Mouse (Mus musculus) megakaryocyte progenitor cell, adult 5-6 weeks (primary cell): ENCODE results near the gene Ago4. TPM values are rescaled to one million over a fixed set of nuclear protein-coding genes. Genes with fewer than 3 reads are reported as not detected.
"Not testable (repeated sequence)": the region's sequence is repeated elsewhere in the genome, so short reads cannot be mapped to it uniquely, and the experiment has no call there.

Source experiments
- ATAC-seq: replicated peaks from 2 replicates; pipeline ENCODE4 v1.8.0; 2016; ENCODE audit warnings: mild to moderate bottlenecking, moderate TSS enrichment, inconsistent platforms; ENCODE audit not compliant: poor library complexity
- total RNA-seq, 2 experiments: library from RNA; stranded (forward) in 1 of 2; stranded (reverse) in 1 of 2; fragments of 157-497, 149-512 nt in 1 of 2; fragments of 200-1000 nt in 1 of 2; gene quantifications; 2 replicates each; pipeline versions ENCODE4 v1.2.3 to v1.2.4; 2015 to 2017

The Ago4 gene
- total RNA-seq (2015): 2.0 and 2.1 TPM in 2 replicates
- 3.2 and 4.9 TPM in 2 replicates for total RNA-seq (2017)

- peak; percentile 50 for ATAC-seq
These were observed at the start of gene Ago4 for GRCm38 (mm10) chr4:126532827-126533728. Ago4 (minus strand) TSS chr4:126533472.

DNA sequence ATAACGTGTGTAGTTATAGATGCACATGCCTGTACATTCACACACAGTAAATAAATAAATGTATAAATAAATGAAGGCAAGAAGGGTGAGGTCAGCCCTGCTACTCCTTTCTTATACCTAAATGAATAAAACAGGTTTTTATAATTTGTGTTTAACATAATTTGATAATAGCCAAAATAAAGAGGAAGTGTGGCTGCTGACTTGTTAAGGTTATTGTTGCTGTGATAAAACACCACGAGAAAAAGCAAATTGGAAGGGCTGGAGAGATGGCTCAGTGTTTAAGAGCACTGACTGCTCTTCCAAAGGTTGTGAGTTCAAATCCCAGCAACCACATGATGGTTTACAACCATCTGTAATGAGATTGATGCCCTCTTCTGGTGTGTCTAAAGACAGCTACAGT lies 45.8 kb upstream of the Ago4 start:
- ATAC-seq: no peak

GRCm38 (mm10) chr4:126577920-126578319 lies 44.6 kb upstream of the Ago4 start:
- peak; percentile 70 for ATAC-seq

- ATAC-seq: no peak
These were observed 43.0 kb upstream of the Ago4 start for GRCm38 (mm10) chr4:126576281-126576680.

DNA sequence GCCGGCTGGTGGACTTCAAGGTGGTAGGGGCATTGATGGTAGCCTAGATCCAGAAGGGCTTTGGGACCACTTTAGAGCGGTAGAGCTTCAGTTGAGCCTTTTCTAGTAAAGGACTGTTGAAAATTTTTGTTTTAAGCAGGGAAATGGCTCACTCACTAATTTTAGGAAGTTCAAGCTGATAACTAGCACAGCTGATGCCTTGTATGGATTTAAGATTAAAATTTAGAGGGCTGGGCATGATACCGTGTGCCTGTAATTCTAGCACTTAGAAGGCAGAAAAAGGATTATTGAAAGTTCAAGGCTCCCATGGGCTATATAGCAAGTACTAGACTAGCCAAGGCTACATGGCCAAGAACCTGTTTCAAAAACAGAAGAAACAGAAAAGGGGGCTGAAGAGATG lies 36.5 kb upstream of the Ago4 start:
- no peak for ATAC-seq

DNA sequence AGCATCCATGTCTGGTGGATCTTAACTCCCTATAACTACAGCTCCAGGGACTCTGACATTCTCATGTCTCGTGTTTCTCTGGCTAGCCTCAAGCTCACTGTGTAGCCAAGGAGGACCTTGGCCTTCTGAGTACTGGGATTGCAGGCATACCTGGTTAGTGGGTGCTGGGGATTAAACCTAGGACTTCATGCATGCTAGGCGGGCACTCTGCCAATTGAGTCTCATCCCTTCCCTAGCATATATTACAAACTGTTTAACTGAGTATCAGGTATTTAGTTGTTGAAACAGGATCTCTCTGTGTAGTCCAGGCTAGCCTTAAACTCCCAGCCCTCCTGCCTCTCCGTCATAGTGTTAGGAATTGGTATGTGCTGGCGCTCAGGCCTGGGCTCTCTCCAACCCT lies 34.0 kb upstream of the Ago4 start:
- ATAC-seq: no peak

- ATAC-seq: no peak
These were observed 30.5 kb upstream of the Ago4 start for GRCm38 (mm10) chr4:126563798-126564197.

DNA sequence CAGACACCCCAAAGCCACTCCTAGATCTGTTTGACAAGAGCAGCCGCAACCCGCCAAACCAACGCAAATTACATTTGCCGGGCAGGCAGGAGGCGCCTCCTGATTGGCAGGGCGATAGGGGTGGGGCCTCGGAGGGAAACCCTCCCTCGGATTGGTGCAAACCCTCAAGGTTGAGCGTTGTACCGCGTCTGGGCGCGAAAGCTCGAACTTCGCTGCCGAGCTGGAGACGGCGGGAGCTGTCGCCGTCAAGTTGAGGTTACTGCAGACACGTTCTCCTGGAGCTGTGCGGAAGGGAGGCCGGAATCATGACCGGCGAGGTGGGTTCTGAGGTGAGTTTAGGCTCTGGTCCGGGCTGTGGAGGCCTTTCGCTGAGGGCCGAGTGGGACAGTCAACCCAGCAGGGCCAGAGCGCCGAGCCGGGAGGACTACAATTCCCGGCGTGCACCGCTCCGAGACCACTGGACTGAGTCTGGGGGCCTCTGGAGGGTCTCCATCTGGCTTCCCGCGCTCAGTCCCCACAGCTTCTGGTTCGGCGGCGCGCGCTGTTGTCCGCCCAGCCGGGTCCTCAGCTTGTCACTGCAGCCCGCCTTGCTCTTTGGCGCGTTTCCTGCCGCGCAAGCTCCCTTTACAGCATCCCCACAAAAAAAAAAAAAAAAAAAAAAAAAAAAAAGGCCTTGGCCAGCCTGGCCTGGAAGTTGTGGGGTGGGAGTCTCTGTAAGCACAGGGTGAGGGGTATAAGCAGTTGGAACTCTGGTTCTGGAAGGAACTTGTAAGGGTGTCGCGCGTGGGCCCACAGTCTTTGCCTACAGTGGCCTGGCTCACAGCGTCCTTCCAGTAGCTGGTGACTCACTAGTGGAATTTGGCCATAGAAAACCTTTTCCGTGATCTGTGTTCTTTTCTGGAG lies 23.8 kb upstream of the Ago4 start, which contains the start of gene Clspn:
Gene Clspn (plus strand): TSS at position 127 of the 903 bp plus-strand sequence.
- ATAC-seq: peak; percentile 91

DNA sequence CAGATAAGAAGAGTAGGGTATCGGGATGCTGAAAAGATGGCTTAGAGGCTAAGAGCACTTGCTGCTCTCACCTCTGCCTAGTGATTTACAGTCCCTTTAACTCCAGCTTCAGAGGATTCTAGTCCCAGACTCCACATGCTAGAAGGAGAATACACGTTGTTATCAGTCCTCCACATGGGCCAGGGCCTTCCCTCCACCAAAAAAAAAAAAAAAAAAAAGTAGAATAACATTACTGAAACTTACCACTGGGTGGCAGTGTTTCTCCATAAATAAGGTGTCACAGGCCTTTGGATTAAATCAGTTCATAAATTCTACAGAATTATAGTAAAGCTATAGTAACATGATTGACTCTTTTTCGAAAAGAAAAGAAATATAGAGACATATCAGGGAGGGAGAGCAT lies 21.2 kb upstream of the Ago4 start:
- peak; percentile 59 for ATAC-seq

GRCm38 (mm10) chr4:126553685-126554084 lies 20.4 kb upstream of the Ago4 start:
- no peak for ATAC-seq

DNA sequence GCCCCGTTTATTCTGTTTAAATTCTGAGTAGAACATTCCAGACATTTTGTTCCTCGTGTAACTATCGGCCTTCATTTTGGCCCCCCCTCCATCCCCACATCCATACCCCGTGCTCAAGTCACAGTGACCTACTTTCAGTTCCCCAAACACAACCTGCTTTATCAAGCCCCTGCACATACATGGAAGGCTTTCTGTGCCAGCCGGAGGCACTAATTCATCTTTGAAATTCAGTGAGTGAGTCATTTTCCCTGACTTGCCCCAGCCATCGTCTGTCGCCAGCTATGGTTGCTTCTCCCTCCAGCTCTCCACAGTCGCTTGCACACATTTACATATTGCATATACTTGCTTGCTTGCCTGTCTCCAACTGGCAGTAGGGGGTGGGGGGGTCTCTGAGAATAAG lies 19.8 kb upstream of the Ago4 start:
- peak; percentile 32 for ATAC-seq

DNA sequence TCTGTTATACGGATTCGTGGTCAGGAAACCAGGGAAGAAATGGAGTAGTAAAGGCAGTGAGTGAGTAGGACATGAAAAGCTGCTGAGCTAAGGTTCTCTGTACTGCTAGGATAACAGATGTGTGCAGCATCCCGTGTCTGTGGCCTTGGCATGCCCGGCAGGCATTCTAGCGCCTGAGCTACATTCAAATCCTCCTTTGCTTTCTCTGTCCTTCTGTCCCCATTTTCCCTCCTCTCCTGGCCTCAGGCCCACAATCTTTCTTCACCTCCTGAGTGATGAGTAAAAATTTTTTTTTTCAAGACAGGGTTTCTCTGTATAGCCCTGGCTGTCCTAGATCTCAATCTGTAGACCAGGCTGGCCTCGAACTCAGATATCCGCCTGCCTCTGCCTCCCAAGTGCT lies 18.9 kb upstream of the Ago4 start:
- no peak for ATAC-seq

DNA sequence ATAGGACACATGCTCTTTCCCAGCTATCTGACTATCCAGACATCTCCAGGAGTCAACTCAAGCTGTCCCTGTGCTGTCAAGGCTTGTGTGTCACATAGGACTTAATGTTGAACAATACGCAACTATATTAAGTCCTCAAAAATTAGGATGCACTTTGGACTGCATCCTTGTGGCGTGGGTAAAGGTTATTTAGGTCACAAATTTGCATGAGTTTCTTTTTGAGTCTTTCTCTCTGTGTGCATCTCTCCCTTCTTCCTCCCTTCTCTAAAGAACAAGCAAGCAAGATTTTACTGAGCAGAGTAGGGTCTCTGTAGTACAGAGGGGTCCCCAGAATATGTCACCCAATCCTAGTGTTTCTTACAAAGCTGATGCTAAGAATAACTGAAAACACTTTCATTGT lies 12.9 kb upstream of the Ago4 start:
- no peak for ATAC-seq

GRCm38 (mm10) chr4:126545703-126546102 lies 12.4 kb upstream of the Ago4 start:
- ATAC-seq: no peak

GRCm38 (mm10) chr4:126545016-126545415 lies 11.7 kb upstream of the Ago4 start:
- no peak for ATAC-seq

GRCm38 (mm10) chr4:126542838-126543237 lies 9.6 kb upstream of the Ago4 start:
- peak; percentile 38 for ATAC-seq

DNA sequence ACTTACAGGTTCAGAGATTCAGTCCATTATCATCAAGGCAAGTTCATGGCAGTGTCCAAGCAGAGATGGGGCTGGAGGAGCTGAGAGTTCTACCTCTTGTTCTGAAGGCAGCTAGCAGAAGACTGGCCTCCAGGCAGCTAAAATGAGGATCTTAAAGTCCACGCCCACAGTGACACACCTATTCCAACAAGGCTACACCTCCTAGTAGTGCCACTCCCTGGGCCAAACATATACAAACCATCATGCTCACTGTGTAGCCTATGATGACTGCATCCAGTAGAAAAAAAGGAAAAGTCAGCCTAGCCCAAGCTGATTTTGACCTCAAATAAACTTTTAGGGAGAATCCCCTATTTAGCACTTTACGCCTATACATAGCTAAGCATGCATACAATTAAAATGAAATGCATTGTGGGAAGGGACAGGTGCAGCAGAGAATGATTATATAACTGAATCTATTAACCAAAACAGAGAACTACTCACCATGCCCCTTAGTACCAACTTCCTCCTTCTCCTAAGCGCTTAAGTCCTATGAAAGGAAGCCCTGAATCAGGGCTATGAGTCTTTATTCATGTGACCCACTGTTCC lies 7.3 kb upstream of the Ago4 start:
- peak; percentile 66 for ATAC-seq

DNA sequence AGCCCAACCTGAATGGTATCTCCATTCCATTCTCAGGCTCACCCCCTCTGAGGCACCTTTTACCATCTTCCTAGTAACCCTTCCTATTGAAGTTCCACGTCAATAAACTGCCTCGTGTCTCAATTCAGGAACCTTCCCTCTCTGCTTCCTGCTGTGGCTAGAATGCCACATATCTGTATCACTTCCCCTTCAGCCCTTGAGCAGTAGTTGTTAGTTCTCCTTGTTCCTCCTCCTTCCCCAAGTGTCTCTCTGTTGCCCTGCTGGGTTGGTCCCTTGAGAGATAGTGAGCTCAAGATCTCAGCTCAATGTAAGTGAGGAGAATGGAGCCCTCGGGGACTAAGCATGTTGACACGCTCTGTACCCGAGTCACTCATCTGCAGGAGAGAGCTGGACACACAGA lies 3.6 kb upstream of the Ago4 start:
- ATAC-seq: peak; percentile 78

- not testable (repeated sequence) for ATAC-seq
These were observed 2.4 kb upstream of the Ago4 start for GRCm38 (mm10) chr4:126535631-126536030.

DNA sequence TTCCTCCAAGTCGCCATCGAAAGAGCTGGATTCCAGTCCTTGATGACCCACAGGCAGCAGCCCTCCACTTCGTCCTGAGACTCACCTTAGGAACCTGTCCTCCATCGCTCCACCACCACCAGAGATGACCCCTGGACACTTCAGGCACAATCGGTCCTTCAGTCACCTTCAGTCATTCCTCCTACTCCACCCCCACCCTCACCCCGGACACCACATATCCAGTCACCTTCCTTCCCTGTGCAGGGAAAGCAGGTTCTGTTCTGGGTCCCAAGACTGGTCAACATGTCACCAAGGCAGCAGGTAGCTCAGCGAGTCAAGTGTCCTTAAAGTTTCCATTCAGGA lies 428 bp upstream of the Ago4 start:
- no peak for ATAC-seq

- ATAC-seq: no peak
These were observed 980 bp downstream of the Ago4 start for GRCm38 (mm10) chr4:126532292-126532691.
